Mouse (Mus musculus) neural tube, embryonic 15.5 days (tissue): Measurements from ENCODE around the gene Eef1akmt2. TPM values are rescaled to one million over a fixed set of nuclear protein-coding genes. Genes with fewer than 3 reads are reported as not detected.

Experiments used
- ATAC-seq: fragments of 200-750 bp; cut with Nextera tagmentation; 2 replicates; pipeline ENCODE4 v1.8.0; 2017; ENCODE audit warnings: mild to moderate bottlenecking, moderate TSS enrichment, moderate library complexity; ENCODE audit not compliant: low FRiP score
- H3K27ac ChIP-seq: fragments of 300-500 bp; sonication (generic); replicated peaks from 2 replicates; pipeline ENCODE4 v1.5.1; 2015; ENCODE audit warnings: mild to moderate bottlenecking, inconsistent platforms
- H3K27me3 ChIP-seq: fragments of 300-500 bp; sonication (generic); replicated peaks from 2 replicates; pipeline ENCODE4 v1.6.1; 2015; ENCODE audit warnings: inconsistent platforms
- H3K36me3 ChIP-seq: fragments of 300-500 bp; sonication (generic); 2 replicates; pipeline ENCODE4 v1.6.1; 2015; ENCODE audit warnings: inconsistent platforms
- H3K4me1 ChIP-seq: fragments of 300-500 bp; sonication (generic); 2 replicates; pipeline ENCODE4 v1.6.1; 2015; ENCODE audit warnings: inconsistent platforms
- H3K4me2 ChIP-seq: fragments of 300-500 bp; sonication (generic); 2 replicates; pipeline ENCODE4 v1.6.1; 2015; ENCODE audit warnings: inconsistent platforms, mild to moderate bottlenecking, moderate library complexity
- H3K4me3 ChIP-seq: fragments of 300-500 bp; sonication (generic); replicated peaks from 2 replicates; pipeline ENCODE4 v1.5.1; 2015; ENCODE audit warnings: mild to moderate bottlenecking, inconsistent platforms
- H3K9ac ChIP-seq: fragments of 300-500 bp; sonication (generic); replicated peaks from 2 replicates; pipeline ENCODE4 v1.6.1; 2015; ENCODE audit warnings: mild to moderate bottlenecking, inconsistent platforms
- H3K9me3 ChIP-seq: fragments of 300-500 bp; sonication (generic); replicated peaks from 2 replicates; pipeline ENCODE4 v1.6.1; 2016; ENCODE audit warnings: inconsistent platforms
- WGBS: fragments of 180-500 bp; shearing (Covaris S2); methylation state at CpG from one replicate; pipeline ENCODE4 v1.1.7; 2015; ENCODE audit warnings: mixed read lengths; 5-methylcytosine and 5-hydroxymethylcytosine counted together
- polyA plus RNA-seq: library from polyadenylated mRNA; unstranded; fragments of >200 nt; fragmentation: Nextera tagmentation; extraction: Ambion mirVana; gene quantifications from 2 replicates; pipeline ENCODE4 v1.2.1, GENCODE M21; 2015

Gene Eef1akmt2
- polyA plus RNA-seq, 1 experiment from 2014 or later, result 84.5 TPM

DNA sequence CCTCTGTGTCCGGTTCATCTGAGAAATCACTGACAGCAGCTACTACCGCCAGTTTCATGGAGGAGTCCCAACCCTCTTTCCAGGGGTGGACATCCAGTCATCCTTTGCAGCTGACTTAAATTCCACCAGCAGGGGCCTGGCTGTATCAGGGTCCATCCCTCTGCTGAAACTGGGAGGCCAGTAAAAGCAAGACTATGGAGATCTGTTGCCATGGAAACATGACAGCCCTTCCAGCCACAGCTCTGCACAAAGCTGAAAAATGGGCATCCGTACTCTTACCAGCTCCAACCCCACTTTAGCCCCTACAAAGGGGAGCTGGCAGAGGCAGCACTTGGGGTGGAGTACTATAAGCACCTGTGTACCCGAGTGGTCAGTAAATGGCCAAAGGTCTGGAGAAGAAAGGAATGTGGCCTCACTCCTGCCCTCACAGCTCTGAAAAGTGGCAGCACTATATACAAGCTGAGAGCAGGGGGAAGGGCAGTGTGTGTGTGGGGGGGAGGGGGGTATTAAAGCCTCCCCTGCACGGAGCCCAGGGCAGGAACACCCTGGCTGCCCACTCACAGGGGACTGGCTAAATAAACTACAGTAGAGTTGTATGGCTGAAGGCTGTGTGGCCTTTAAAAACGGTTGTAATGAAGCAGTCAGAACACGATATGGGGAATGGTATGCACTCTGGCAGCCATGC, 71.2 kb downstream of the Eef1akmt2 start:
- Histone ChIP-seq H3K4me3 (no peak overlapping the region), H3K9me3 (no peaks in the 10 kb centered on the region), H3K27me3 (no peaks in the 10 kb centered on the region), H3K4me2 (0 out of 2 replicates have a peak overlapping the region, but pooled peaks have one; percentile 17), H3K36me3 (peaks cover 8% of the 10 kb centered on the region; the same call in 1 of the 2 replicates), H3K27ac (peak overlapping the region; percentile 76), H3K4me1 (peaks cover 35% of the 10 kb centered on the region), H3K9ac (no peak overlapping the region)
- WGBS, result 18% methylated on average over 7 of the region's 7 CpGs
- ATAC-seq, result peak; percentile 88

DNA sequence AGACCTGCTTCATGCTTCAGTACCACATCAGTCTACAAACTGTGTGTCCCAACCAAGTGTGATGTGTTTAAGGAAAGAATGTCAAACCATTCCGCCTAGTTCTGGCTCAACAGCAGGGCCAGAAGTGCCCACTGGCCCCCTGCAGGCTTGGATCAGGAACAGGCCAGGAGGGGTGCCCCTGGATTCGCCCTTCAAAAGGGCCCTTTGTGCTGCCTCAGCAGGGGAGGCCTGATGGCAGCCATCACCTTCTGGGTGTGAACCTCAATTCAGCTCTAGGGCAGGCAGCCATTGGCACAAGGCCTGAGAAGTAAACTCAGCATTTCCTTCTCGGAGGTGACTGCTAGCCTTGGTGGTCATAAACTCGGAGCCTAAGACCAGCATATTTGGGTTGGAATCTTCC, 71.9 kb downstream of the Eef1akmt2 start:
- no peak overlapping the region for H3K4me2 ChIP-seq
- H3K27ac ChIP-seq, result peak overlapping the region; percentile 76
- no peaks in the 10 kb centered on the region for H3K9me3 ChIP-seq
- H3K4me3 ChIP-seq, result no peak overlapping the region
- peaks cover 29% of the 10 kb centered on the region for H3K4me1 ChIP-seq
- H3K36me3 ChIP-seq, result peaks cover 9% of the 10 kb centered on the region; the same call in 1 of the 2 replicates
- H3K9ac ChIP-seq, result no peak overlapping the region
- ATAC-seq, result peak; percentile 33; the same call in 1 of the 2 replicates
- WGBS, result 21% methylated on average over 4 of the region's 4 CpGs
- no peaks in the 10 kb centered on the region for H3K27me3 ChIP-seq

DNA sequence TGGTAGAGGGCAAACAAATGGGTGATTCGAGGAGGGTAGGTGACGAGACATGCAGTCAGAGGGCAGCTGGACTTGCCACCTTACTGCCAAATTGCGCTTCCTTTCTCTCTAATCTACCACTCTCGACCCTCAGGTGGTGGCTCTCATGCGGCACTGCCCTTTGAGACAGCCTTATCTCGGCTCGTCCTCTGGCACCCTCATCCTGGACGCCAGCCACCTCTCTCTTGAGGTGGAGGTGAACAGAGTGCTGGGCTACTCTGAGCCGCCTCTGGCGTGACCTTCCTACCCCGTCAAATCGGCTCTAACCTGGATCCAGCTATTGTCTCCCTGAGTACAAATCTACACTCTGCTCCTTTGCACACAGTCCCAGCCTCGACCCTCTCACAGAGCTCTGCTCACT, 73.8 kb downstream of the Eef1akmt2 start:
- ATAC-seq, result no peak
- Histone ChIP-seq H3K27ac (no peak overlapping the region), H3K4me2 (no peak overlapping the region), H3K36me3 (peaks cover 9% of the 10 kb centered on the region; the same call in 1 of the 2 replicates), H3K4me1 (peaks cover 27% of the 10 kb centered on the region), H3K9me3 (no peaks in the 10 kb centered on the region), H3K4me3 (no peak overlapping the region), H3K9ac (no peak overlapping the region), H3K27me3 (no peaks in the 10 kb centered on the region)
- 94% methylated on average over 13 of the region's 13 CpGs for WGBS

DNA sequence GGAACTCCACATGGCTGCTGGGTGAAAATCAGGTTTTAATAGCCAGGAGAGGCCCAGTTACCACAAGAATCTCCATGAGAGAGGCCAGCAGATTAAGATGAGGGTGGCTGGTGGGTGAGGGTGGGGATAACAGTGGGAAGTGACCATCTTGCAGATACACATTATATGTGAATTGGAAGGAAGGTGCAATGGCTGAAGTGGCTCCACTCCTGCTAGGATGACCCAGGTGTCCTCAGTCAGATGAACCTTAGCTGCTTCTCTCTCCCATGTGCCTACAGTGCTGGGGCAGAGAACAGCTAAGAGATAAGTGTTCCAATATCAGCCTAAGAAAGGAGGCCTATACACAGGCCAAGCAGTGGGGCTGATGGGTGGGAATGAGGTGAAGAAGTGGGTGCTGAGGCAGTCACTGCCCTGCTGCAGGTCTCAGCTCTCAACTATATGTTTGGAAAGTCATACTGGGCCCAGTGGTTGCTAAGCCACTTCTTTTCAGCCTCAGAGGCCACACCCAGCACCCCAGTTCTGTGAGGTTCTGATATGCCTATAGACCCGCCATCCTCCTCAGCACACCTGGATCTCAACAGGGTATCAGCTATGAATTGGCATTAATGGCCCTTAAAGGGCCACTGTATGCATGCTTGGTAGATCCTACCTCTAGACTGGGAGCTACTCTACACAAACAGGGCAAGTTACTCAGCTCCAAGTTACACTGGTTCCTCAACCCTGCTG, 74.6 kb downstream of the Eef1akmt2 start:
- H3K9ac ChIP-seq, result no peak overlapping the region
- H3K4me3 ChIP-seq, result no peak overlapping the region
- H3K36me3 ChIP-seq, result peaks cover 9% of the 10 kb centered on the region; the same call in 1 of the 2 replicates
- H3K9me3 ChIP-seq, result no peaks in the 10 kb centered on the region
- H3K4me2 ChIP-seq, result no peak overlapping the region
- peaks cover 27% of the 10 kb centered on the region for H3K4me1 ChIP-seq
- no peaks in the 10 kb centered on the region for H3K27me3 ChIP-seq
- no peak overlapping the region for H3K27ac ChIP-seq
- 91% methylated on average over 1 of the region's 1 CpGs for WGBS
- ATAC-seq, result no peak

Other genes with a start within 250 kb of the Eef1akmt2 start
- 41.4 and 46.9 TPM in 2 replicates for gene Lhpp, start 242.0 kb downstream of the Eef1akmt2 start, polyA plus RNA-seq
- 12.4 and 14.2 TPM in 2 replicates for gene Fam53b, start 38.8 kb downstream of the Eef1akmt2 start, polyA plus RNA-seq
- 32.6 and 34.5 TPM in 2 replicates for gene Abraxas2, start 6.6 kb upstream of the Eef1akmt2 start, polyA plus RNA-seq
- 19.6 and 20.5 TPM in 2 replicates for gene Zranb1, start 78.5 kb upstream of the Eef1akmt2 start, polyA plus RNA-seq